Mouse (Mus musculus) MEL (cell line): ENCODE results near the gene Bdh1. TPM values are rescaled to one million over a fixed set of nuclear protein-coding genes. Genes with fewer than 3 reads are reported as not detected.

Experiments
- DNase-seq: peaks from one replicate; pipeline ENCODE4 v3.0.0; 2011; ENCODE audit warnings: low read depth, low spot score
- H3K27ac ChIP-seq: 2 replicates; pipeline ENCODE4 v1.5.1; 2012; ENCODE audit warnings: low read depth, mild to moderate bottlenecking, control low read depth, low read length, moderate library complexity; ENCODE audit not compliant: control insufficient read depth
- H3K27me3 ChIP-seq, 2 experiments: fragments of 150-350 bp in 1 of 2; sonication (generic) in 1 of 2; 2 replicates each; pipeline ENCODE4 v1.6.1; 2012; ENCODE audit warnings: low read length in 2 of 2, mild to moderate bottlenecking in 2 of 2, improper control_type of control experiment in 1 of 2, moderate library complexity in 1 of 2; ENCODE audit not compliant: insufficient read depth in 2 of 2, control insufficient read depth in 1 of 2
- H3K36me3 ChIP-seq, 2 experiments: 2 replicates each; pipeline ENCODE4 v1.6.1; 2012 to 2014; ENCODE audit warnings: low read length in 2 of 2, improper control_type of control experiment in 1 of 2, inconsistent platforms in 1 of 2, mild to moderate bottlenecking in 1 of 2; ENCODE audit not compliant: insufficient read depth in 2 of 2, control insufficient read depth in 1 of 2
- H3K4me1 ChIP-seq, 2 experiments: fragments of 150-350 bp in 1 of 2; sonication (generic) in 1 of 2; 2 replicates each; pipeline ENCODE4 v1.6.1; 2012; ENCODE audit warnings: low read length in 2 of 2, improper control_type of control experiment in 1 of 2, mild to moderate bottlenecking in 1 of 2; ENCODE audit not compliant: insufficient read depth in 2 of 2, control insufficient read depth in 1 of 2
- H3K4me3 ChIP-seq, 2 experiments: fragments of 150-350 bp in 1 of 2; sonication (generic) in 1 of 2; 2 replicates each; pipeline ENCODE4 v1.5.1; 2012; ENCODE audit warnings: low read depth in 2 of 2, low read length in 2 of 2, mild to moderate bottlenecking in 2 of 2, moderate library complexity in 2 of 2, control low read depth in 1 of 2, improper control_type of control experiment in 1 of 2; ENCODE audit not compliant: control insufficient read depth in 1 of 2, insufficient read depth in 1 of 2
- H3K79me2 ChIP-seq: 2 replicates; pipeline ENCODE4 v1.6.1; 2012; ENCODE audit warnings: mild to moderate bottlenecking, low read length, moderate library complexity; ENCODE audit not compliant: control insufficient read depth, poor library complexity, insufficient read depth
- H3K9ac ChIP-seq: 2 replicates; pipeline ENCODE4 v1.6.1; 2012; ENCODE audit warnings: low read depth, mild to moderate bottlenecking, control low read depth, low read length, moderate library complexity; ENCODE audit not compliant: control insufficient read depth, poor library complexity, severe bottlenecking
- H3K9me3 ChIP-seq: fragments of 150-350 bp; sonication (generic); replicated peaks from 2 replicates; pipeline ENCODE4 v1.6.1; 2012; ENCODE audit warnings: mild to moderate bottlenecking, low read length, improper control_type of control experiment, moderate library complexity; ENCODE audit not compliant: insufficient read depth
- BHLHE40 ChIP-seq: IDR thresholded peaks from 2 replicates; pipeline ENCODE4 v1.6.1; 2012; ENCODE audit warnings: low read depth, mild to moderate bottlenecking, inconsistent platforms, low read length, improper control_type of control experiment, borderline replicate concordance
- CTCF ChIP-seq, 3 experiments: IDR thresholded peaks in 2 of 3; conservative IDR thresholded peaks in 1 of 3; 2 replicates each; pipeline ENCODE4 v1.5.1; 2011 to 2012; ENCODE audit warnings: low read length in 3 of 3, low read depth in 2 of 3, mild to moderate bottlenecking in 2 of 3, improper control_type of control experiment in 1 of 3, inconsistent platforms in 1 of 3, mixed read lengths in 1 of 3, moderate library complexity in 1 of 3; ENCODE audit not compliant: control insufficient read depth in 1 of 3, insufficient read depth in 1 of 3, poor library complexity in 1 of 3, severe bottlenecking in 1 of 3
- E2F4 ChIP-seq: IDR thresholded peaks from 2 replicates; pipeline ENCODE4 v1.6.1; 2011; ENCODE audit warnings: low read depth, low read length, improper control_type of control experiment, borderline replicate concordance
- ELF1 ChIP-seq: IDR thresholded peaks from 2 replicates; pipeline ENCODE4 v1.6.1; 2014; ENCODE audit warnings: low read depth, mild to moderate bottlenecking, inconsistent platforms, low read length, improper control_type of control experiment, moderate library complexity
- GATA1 ChIP-seq: IDR thresholded peaks from 2 replicates; pipeline ENCODE4 v1.6.1; 2011; ENCODE audit warnings: low read depth, low read length, improper control_type of control experiment
- HCFC1 ChIP-seq: IDR thresholded peaks from 2 replicates; pipeline ENCODE4 v1.6.1; 2012; ENCODE audit warnings: low read depth, mild to moderate bottlenecking, inconsistent platforms, low read length, improper control_type of control experiment, moderate library complexity
- KAT2A ChIP-seq: conservative IDR thresholded peaks from 2 replicates; pipeline ENCODE4 v1.6.1; 2012; ENCODE audit warnings: low read depth, low read length, improper control_type of control experiment, inconsistent platforms
- MAFK ChIP-seq: IDR thresholded peaks from 2 replicates; pipeline ENCODE4 v1.6.1; 2011; ENCODE audit warnings: low read depth, mild to moderate bottlenecking, low read length, improper control_type of control experiment, borderline replicate concordance
- MYB ChIP-seq: IDR thresholded peaks from 2 replicates; pipeline ENCODE4 v1.6.1; 2011; ENCODE audit warnings: mild to moderate bottlenecking, low read depth, low read length, improper control_type of control experiment
- MYC ChIP-seq: IDR thresholded peaks from 2 replicates; pipeline ENCODE4 v1.6.1; 2011; ENCODE audit warnings: low read depth, mild to moderate bottlenecking, low read length, improper control_type of control experiment, moderate library complexity
- NELFE ChIP-seq: IDR thresholded peaks from 2 replicates; pipeline ENCODE4 v1.6.1; 2011; ENCODE audit warnings: low read depth, low read length, improper control_type of control experiment
- POLR2A ChIP-seq, 2 experiments: IDR thresholded peaks; 2 replicates each; pipeline ENCODE4 v1.6.1; 2011 to 2012; ENCODE audit warnings: low read length in 2 of 2, mild to moderate bottlenecking in 2 of 2, control low read depth in 1 of 2, improper control_type of control experiment in 1 of 2, low read depth in 1 of 2, moderate library complexity in 1 of 2; ENCODE audit not compliant: control insufficient read depth in 1 of 2, insufficient read depth in 1 of 2, poor library complexity in 1 of 2
- POLR2AphosphoS5 ChIP-seq: IDR thresholded peaks from 2 replicates; pipeline ENCODE4 v1.6.1; 2012; ENCODE audit warnings: low read depth, borderline replicate concordance, mild to moderate bottlenecking, inconsistent platforms, low read length, moderate library complexity, mixed read lengths
- RCOR1 ChIP-seq: IDR thresholded peaks from 2 replicates; pipeline ENCODE4 v1.6.1; 2012; ENCODE audit warnings: low read depth, mild to moderate bottlenecking, inconsistent platforms, low read length, improper control_type of control experiment
- SIN3A ChIP-seq: IDR thresholded peaks from 2 replicates; pipeline ENCODE4 v1.6.1; 2012; ENCODE audit warnings: low read length, improper control_type of control experiment, inconsistent platforms
- SMC3 ChIP-seq: IDR thresholded peaks from 2 replicates; pipeline ENCODE4 v1.6.1; 2011; ENCODE audit warnings: low read depth, low read length, improper control_type of control experiment
- TAL1 ChIP-seq: IDR thresholded peaks from 2 replicates; pipeline ENCODE4 v1.6.1; 2012; ENCODE audit warnings: mild to moderate bottlenecking, inconsistent platforms, low read length, moderate library complexity, mixed read lengths
- TBP ChIP-seq: IDR thresholded peaks from 2 replicates; pipeline ENCODE4 v1.8.0; 2011; ENCODE audit warnings: low read depth, low read length, improper control_type of control experiment
- TCF12 ChIP-seq: IDR thresholded peaks from 2 replicates; pipeline ENCODE4 v1.6.1; 2014; ENCODE audit warnings: low read depth, mild to moderate bottlenecking, inconsistent platforms, low read length, improper control_type of control experiment, moderate library complexity
- ZMIZ1 ChIP-seq: IDR thresholded peaks from 2 replicates; pipeline ENCODE4 v1.6.1; 2012; ENCODE audit warnings: low read depth, mild to moderate bottlenecking, inconsistent platforms, low read length, improper control_type of control experiment, moderate library complexity
- polyA plus RNA-seq, 2 experiments: library from polyadenylated mRNA; stranded (reverse) in 1 of 2; unstranded in 1 of 2; fragments of >175 nt in 1 of 2; fragments of >200 nt in 1 of 2; gene quantifications; 2 replicates each; pipeline versions ENCODE4 v1.2.1 to v1.2.4; 2012; ENCODE audit warnings: low replicate concordance in 2 of 2, low read depth in 1 of 2; ENCODE audit not compliant: insufficient read length in 2 of 2, insufficient read depth in 1 of 2, missing spikeins in 1 of 2
- total RNA-seq: library from RNA; depleted of rRNA; stranded (reverse); fragments of 300-350 nt; gene quantifications from 2 replicates; pipeline ENCODE4 v1.2.3, GENCODE M21; 2012

Gene Bdh1
- total and polyA plus RNA-seq, 3 experiments: 67.5 to 187 TPM; not detected in 1

DNA sequence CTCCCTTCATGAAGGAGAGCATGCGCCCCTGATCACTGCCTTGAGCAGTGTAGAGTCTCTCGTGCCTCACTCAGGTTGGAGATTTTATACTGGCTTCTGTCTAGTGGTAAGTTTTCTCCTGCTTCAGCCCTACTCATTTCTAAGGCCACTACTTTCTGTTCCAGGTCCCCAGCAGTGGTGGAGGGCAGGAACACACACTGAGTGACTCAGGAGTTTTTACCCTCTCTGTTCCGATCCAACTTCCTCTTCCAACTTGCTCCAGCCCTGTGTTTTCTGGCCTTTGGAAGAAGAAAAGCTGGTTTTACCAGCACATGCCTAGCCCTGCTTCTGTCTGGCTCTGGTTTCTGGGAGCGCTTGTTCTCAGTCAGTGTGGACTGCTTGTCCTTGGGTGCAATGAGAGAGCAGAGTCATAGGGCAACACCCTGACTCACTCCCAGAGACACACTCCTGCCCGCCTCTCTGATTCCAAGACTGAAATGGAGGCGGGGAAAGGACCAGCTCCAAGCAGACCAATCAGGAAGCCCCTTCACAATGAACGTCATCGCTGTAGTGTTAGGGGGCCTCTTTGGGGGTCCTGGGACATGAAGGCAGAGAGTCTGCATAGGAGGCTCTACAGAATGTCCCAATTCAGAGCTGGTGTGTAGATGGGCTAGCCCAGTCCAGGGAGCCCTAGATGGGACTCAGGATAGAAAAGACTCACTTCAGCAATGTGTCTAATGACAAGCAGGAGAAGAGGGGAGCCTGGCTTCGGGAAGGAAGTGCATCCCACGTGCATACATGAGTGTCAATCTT is 84.8 kb downstream of the Bdh1 start:
- H3K27me3 ChIP-seq: no peaks in the 10 kb centered on the region
- peak overlapping the region; percentile 40 to 56 for H3K4me3 ChIP-seq
- peak overlapping the region; percentile 62 for H3K27ac ChIP-seq
- peaks cover 0 to 3% of the 10 kb centered on the region in 2 experiments; a peak in 1 of 4 replicates for H3K4me1 ChIP-seq
- H3K9me3 ChIP-seq: no peaks in the 10 kb centered on the region
- H3K79me2 ChIP-seq: no peaks in the 10 kb centered on the region
- peak; percentile 48; the same call in 1 of the 2 replicates for TF ChIP-seq E2F4
- no peak for TF ChIP-seq POLR2AphosphoS5
- peak; percentile 55; the same call in 1 of the 2 replicates for TF ChIP-seq ZMIZ1
- TF ChIP-seq TBP: peak; percentile 64
- no peak for TF ChIP-seq GATA1
- TF ChIP-seq SIN3A: peak; percentile 66
- no peak for TF ChIP-seq SMC3
- TF ChIP-seq MAFK: no peak
- TF ChIP-seq BHLHE40: no peak
- no peak for TF ChIP-seq TAL1
- TF ChIP-seq RCOR1: no peak
- TF ChIP-seq MYC: peak; percentile 55; the same call in 1 of the 2 replicates
- TF ChIP-seq POLR2A (IDR thresholded peaks at IDR 0.05; ENCODE audit: control insufficient read depth in 1 of 2, insufficient read depth in 1 of 2, low read depth in 1 of 2, low read length in 2 of 2, poor library complexity in 1 of 2): peak; percentile 33 to 83; a peak in 3 of 4 replicates
- no peak for TF ChIP-seq KAT2A
- peak; percentile 72 for TF ChIP-seq NELFE
- TF ChIP-seq ELF1: no peak
- no peak for TF ChIP-seq HCFC1
- TF ChIP-seq CTCF (IDR thresholded peaks at IDR 0.05 in 2 of 3, conservative IDR thresholded peaks at IDR 0.05 in 1 of 3; ENCODE audit: control insufficient read depth in 1 of 3, insufficient read depth in 1 of 3, low read depth in 2 of 3, low read length in 3 of 3, poor library complexity in 1 of 3, severe bottlenecking in 1 of 3): no peak
- no peak for TF ChIP-seq TCF12
- TF ChIP-seq, all 39 proteins: peak for 7
- H3K9ac ChIP-seq: peak overlapping the region; percentile 52
- peak; percentile 90 for DNase-seq
- H3K36me3 ChIP-seq: peaks cover 0 to 4% of the 10 kb centered on the region in 2 experiments; a peak in 1 of 4 replicates

DNA sequence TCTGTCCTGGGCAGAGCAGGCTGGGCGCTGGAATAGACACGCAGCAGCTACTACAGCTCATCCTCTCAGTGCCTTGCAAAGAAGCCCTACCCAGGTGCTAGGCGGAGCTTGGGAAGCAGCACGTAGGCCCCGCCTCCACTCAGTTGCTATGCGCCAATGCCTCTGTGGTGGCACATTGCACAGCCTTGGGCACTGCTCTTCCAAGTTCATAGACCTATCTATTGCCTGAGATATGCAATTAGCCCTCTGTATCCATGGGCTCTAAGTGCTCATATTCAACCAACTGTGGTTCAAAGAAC is 85.3 kb downstream of the Bdh1 start:
- Histone ChIP-seq H3K27ac (peak overlapping the region; percentile 62), H3K9ac (peak overlapping the region; percentile 19), H3K36me3 (peaks cover 0 to 4% of the 10 kb centered on the region in 2 experiments; a peak in 1 of 4 replicates), H3K4me1 (peaks cover 0 to 3% of the 10 kb centered on the region in 2 experiments; a peak in 1 of 4 replicates), H3K4me3 (peak overlapping the region; percentile 40 to 56), H3K79me2 (no peaks in the 10 kb centered on the region), H3K9me3 (no peaks in the 10 kb centered on the region), H3K27me3 (no peaks in the 10 kb centered on the region)
- no peak for TF ChIP-seq MYB
- TF ChIP-seq POLR2AphosphoS5: no peak
- peak in 1 of 2 experiments; percentile 25; a peak in 1 of 4 replicates for TF ChIP-seq POLR2A (IDR thresholded peaks at IDR 0.05; ENCODE audit: control insufficient read depth in 1 of 2, insufficient read depth in 1 of 2, low read depth in 1 of 2, low read length in 2 of 2, poor library complexity in 1 of 2)
- peak; percentile 94 for DNase-seq
